Mouse (Mus musculus) liver (tissue): ENCODE measurements around the gene Pdlim7.

Experiments
- DNase-seq: peaks from one replicate; pipeline ENCODE4 v3.0.0-alpha.2; 2020; ENCODE audit warnings: mixed read lengths

Gene Pdlim7

DNA sequence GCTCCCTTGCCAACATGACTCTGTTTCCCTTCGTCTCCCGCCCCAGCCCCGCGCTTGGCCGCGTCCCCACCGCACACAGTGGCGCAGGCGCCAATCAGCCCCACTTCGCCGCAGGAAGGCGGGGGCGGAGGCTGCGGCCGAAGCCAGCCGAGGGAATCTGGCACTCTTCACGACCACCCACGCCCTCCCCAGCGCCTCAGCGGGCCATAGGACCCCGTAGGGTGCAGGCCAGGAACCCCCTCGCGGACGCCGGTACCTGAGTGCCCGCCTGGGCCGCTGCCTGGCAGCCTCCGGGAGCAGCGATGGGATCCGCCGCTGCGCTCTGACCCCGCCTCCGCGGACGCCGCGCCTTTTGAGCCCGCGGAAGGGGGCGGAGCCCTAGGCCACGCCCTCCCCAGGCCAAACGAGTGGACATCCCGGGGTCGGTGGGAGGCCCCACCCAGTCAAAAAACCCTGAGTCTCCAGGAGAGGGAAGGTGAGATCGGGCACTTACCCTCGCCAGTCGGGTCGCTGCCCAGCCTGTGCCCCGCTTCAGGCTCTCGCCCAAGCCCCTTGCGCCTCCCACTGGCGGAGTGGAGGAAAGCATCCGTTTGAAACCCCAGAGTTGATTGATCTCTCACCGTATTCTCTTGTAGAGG, at the start of gene Pdlim7:
TSS of gene Pdlim7 (minus strand) at position 566 of the 638 bp plus-strand sequence.
- peak; percentile 88 for DNase-seq

DNA sequence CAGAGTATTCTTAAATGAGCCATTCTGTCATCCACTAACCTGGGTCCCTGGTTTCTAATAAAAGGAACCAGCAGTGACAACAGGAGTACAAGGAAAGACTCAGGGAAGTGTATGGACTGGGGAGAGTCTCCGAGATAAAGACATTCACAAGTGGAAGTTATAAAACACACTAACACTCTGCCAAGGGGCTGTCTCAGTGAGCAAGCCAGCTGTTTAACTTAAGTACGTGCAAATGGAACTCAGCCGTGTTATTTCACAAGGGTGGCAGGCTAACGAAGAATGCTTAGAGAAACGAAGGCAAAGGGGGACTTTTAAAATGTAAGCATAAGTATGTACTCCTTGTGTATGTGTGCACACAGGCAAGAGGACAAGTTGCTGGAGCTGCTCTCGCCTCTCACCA, 44.0 kb upstream of the Pdlim7 start:
- DNase-seq = no peak

- no peak for DNase-seq
Observed at GRCm38 (mm10) chr13:55555921-55556320, 42.4 kb upstream of the Pdlim7 start.

DNA sequence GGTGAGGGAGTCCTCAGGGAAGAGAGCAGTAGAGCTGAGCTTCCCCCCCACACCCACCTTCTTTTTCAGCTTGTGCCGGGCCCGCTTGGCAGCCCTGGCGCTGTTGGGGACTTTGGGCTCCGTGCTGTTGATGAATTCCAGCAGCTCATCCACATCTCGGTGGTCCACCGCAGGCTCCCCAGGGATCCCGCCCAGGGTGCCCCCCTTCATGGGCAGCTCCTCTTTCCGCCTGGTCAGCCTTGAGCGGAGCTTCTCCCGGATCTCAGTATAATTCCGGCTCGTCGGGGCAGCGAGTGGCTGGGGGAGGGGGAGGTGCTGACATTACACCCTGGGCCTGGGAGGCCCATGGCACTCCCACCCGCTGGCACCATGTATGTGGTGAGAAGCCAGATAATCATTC, 35.6 kb upstream of the Pdlim7 start:
- DNase-seq = no peak

- no peak for DNase-seq
Observed at GRCm38 (mm10) chr13:55548426-55548825, 35.0 kb upstream of the Pdlim7 start.

GRCm38 (mm10) chr13:55547916-55548315, 34.4 kb upstream of the Pdlim7 start:
- DNase-seq = no peak

DNA sequence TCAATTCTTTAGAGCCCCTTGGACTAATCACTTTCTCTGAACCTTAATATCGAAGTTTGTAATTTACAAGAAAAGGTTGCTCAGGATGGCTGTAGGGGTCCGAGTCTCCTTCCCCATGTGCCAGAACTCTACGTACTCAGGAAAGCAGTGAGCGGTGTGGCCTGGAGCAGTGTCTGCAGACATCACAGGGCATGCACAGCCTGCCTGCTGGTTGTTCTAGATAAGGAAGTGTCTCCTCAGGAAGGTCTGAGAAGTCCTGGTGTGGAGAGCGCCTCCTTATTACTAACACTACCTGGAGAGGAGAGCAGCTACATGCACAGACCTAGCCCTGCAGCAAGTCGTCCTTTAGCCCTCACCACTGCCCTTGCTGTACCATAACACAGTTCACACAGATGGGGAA, 31.3 kb upstream of the Pdlim7 start:
- DNase-seq = peak; percentile 62

DNA sequence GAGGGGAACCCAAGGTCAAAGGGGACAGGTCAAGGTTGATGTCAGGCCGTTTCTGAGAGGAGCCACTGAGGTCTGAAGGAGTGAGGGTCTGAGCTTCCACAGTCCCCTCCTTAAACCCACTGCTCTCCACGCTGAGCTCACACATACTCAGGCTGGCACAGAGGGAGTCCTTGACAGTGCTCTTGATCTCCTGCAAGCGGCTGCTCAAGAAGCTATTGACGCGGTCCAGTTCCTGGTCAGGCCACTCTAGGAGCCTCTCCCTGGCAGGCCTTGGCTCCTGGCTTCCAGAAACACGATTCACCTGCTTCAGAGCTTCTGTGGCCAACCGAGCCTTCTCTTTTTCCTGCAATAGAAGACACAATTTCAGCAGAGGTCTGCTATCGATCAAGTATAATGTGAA, 30.0 kb upstream of the Pdlim7 start:
- no peak for DNase-seq

DNA sequence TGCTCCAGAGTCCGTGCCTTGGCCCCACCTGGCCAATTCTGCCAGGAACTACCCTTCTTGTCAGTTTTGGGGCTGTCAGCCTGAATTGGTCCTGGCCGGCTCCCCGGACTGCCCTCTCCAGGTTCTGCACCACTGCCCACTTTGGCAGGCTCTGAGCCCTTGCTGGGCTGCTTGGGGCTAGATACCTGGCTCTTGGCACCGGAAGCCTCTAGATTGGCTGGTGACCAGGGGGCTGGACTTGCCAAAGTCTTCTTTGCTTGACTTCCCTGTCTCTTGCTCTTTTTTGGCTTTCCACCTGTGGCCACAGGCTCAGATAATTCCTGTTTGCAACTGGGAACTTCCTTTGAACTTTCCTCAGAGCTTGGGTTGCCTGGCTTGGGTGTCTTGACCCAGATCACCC, 29.4 kb upstream of the Pdlim7 start:
- no peak for DNase-seq

- no peak for DNase-seq
Observed at GRCm38 (mm10) chr13:55540933-55541332, 27.5 kb upstream of the Pdlim7 start.

- peak; percentile 97 for DNase-seq
Observed at GRCm38 (mm10) chr13:55536194-55537175, 23.0 kb upstream of the Pdlim7 start, which contains the start of gene Ddx41. Gene Ddx41, minus strand, starts transcription at chr13:55536658.

GRCm38 (mm10) chr13:55535796-55536193, 22.3 kb upstream of the Pdlim7 start:
- no peak for DNase-seq

GRCm38 (mm10) chr13:55535191-55535590, 21.7 kb upstream of the Pdlim7 start:
- DNase-seq = no peak

- DNase-seq = no peak
Observed at GRCm38 (mm10) chr13:55529198-55529915, 15.9 kb upstream of the Pdlim7 start, which contains the start of gene Dok3. Gene Dok3, minus strand, starts transcription at chr13:55529296.

DNA sequence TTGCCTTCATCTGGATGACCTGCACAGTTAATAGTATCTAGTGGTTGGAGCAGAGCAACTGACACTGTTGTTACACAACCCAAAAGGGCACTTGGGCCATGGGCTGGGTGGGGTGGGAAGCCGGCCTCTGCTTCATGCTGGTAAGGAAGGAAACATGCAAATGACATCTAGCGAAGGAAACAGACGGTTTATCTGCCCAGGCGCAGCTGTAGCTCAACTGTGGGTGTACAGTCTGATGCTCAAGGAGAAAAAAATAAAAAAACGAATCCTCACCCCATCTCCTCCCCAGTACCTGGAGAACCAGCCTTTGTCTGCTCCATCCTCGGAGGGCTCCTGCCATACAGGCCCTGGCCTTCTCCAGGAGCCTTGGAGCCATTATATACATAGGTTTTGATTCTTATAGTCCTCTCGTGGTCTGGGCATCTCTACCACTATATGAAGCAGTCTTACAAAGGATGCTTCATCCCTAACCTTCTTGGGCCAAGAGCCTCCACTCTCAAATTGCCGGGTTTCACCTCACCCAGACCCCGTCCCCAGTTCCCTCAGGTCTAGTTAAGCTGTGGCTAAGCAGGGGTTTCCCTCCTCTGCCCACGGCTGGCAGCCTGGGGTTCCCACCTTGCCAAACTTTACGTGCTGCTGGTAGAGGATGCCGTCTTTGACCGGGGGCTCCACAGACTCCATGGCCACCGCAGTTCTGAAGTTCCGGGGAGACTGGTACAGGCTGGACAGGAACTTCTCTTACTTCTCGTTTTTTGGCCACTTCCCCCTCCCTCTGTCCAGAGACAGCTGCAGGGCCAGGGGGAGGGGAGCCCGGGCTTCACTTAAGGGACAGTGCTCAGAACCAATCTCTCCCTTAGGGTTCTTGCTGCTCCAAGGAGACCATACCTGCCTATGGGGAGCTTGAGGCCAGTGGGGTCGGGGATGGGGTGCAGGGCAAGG, 14.6 kb upstream of the Pdlim7 start:
- DNase-seq = peak; percentile 56

DNA sequence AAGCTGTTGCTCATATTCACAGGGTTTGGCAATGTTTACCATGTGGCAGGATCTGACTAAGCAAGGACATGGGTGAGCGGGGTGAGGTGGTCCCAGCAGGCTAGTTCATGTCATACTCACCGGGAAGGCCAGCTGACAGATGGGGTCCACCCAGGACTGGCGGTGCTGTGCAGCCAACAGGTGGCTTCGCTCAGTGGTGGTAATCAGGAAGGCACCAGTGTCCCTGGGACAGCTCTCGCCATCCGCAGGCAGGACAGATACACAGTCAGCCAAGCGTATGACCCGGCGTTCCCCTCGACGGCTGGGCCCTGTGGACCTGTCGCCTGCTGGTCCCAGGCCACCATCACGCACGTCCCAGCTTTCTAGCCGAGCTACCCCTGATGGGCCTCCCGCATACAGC, 13.7 kb upstream of the Pdlim7 start:
- DNase-seq = no peak

DNA sequence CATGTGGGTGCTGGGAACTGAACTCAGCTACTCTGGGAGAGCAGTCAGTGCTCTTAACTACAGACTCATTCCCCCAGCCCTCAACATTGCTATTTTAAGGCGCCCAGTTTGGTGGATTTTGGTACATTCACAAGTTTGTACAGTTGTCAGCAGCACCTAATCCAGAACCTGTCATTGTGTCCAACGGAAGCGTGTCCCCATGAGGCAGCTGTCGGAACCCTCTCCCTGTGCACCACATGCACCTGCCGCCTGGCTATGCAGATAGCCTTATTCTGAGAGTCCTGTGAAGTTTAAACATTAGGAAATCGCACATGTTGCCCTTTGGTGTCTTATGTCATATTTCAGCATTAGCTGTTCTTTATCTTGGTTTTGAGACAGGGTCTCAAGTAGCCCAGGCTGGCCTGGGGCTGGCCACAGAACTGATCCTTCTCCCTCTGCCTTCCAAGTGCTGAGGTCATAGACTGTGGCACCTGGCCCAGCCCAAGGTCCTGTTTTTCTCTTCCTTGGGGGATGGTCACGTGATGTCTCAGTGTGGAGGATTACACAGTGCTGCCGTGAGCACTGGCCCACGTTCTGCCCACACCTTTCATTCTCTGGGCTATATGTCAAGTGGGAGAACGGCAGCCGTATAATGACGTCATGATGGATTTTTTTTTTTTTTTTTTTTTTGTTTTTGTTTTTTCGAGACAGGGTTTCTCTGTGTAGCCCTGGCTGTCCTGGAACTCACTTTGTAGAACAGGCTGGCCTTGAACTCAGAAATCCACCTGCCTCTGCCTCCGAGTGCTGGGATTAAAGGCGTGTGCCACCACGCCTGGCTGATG, 12.5 kb upstream of the Pdlim7 start:
- no peak for DNase-seq

GRCm38 (mm10) chr13:55523951-55524600, 10.6 kb upstream of the Pdlim7 start:
- no peak for DNase-seq

DNA sequence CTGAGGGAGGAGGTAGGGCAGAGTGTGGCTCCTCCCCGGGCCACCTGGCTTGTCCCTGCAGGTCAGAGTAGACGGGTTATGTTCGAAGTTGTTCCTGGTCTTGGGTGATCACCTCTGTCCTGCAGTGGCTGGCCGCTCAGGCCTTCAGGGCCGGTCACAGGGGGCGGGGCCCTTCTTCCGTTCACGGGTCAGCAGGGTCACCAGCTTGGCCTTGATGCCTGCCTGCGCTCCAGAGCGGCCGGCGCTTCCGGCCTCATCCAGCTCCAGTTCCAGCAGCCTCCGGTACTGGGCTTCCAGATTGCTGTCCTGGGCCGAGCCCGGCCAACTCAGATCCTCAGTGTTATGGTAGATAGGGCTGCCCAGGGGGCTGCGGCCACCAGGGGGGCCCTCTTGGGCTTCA, 9.8 kb upstream of the Pdlim7 start:
- DNase-seq = peak; percentile 54

DNA sequence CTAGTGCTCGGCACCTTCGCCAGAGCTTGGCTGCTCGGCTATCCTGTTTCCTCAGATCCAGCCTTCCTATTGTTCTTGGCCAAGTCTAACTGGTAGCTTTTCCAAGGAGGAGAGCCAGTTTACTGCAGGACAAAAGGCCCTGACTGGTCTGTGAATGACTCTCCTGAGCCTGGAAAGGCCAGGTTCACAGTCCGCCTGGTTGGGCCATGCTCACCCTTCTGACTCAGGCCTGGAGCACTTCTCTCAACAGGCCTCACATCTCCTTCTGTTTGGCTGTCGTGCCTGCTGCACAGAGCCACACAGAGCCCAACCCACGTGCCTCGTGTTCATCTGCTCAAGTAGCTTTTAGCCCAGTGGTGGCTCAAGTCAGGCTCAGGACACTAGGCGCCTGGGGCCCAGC, 9.3 kb upstream of the Pdlim7 start:
- no peak for DNase-seq

DNA sequence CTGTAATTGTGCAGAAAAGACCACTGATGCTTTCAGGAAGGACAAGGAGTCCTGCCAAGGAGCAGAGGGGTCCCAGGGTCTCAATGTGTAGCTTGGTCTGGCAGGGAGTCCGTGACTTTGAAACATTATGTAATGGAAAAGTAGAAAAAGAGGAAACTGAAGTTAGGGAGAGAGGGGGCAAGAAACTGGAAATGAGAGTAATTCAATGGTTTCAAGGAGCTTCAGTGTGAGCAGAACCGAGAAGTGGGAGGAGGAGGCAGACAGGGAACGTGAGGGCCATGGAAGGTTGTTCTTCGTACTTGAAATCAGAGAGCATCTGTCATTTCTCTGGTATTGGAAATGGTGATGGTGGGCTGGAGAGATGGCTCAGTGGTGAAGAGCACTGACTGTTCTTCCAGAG, 6.1 kb upstream of the Pdlim7 start:
- DNase-seq = no peak
